Mouse (Mus musculus) thymus, adult 2 months (tissue): ENCODE measurements around the gene Sox6.

Experiments
- CTCF ChIP-seq: fragments of 200-500 bp; IDR thresholded peaks from 2 replicates; pipeline ENCODE4 v1.5.1; 2012; ENCODE audit warnings: mild to moderate bottlenecking, control low read depth, low read length, moderate library complexity, borderline replicate concordance; ENCODE audit not compliant: control insufficient read depth, poor library complexity, insufficient read depth; ENCODE audit errors: extremely low read depth
- POLR2A ChIP-seq: fragments of 200-500 bp; IDR thresholded peaks from 2 replicates; pipeline ENCODE4 v1.6.1; 2012; ENCODE audit warnings: mild to moderate bottlenecking, low read length, control low read depth, moderate library complexity; ENCODE audit not compliant: control insufficient read depth, poor library complexity, insufficient read depth; ENCODE audit errors: extremely low read depth

- TF ChIP-seq POLR2A (no peak), CTCF (no peak)
Measured at GRCm38 (mm10) chr7:115645971-115646447, 392.6 kb downstream of the Sox6 start.
